In the genomic region with DNA sequence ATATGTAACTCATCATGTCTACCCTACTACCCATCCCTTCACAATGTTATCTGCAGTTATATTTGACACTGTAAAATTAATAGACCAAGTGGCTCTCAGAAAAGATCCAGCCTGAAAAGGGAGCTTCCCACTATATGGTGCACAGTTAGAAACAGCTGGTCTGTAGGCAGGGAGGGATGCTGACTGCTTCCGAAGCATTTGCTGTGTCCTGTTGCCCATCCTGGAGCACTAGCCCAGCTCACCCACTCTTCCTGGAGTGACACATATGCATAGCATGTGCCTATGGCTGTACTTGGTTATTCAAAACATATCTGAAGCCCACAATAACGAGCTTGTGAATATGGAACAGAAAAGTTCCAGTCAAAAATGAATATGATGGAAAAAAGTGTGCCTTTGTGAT, we compare ENCODE assay signal across 28 mouse cellular contexts. TPM values are rescaled to one million over a fixed set of nuclear protein-coding genes. Genes with fewer than 3 reads are reported as not detected.
DNase-seq lines count a peak whose midpoint lies in the region; ATAC-seq lines count a peak whose summit lies in the region.
"Had no signal": no experiment of that assay in that cellular context is flagged by ENCODE, and none has a peak within 500 bp of the region (broad histone marks: within the 10 kb centered on the region; RNA-seq: fewer than 3 reads in every experiment).

No protein-coding gene starts in this region.

- no peak for DNase-seq in frontal cortex, postnatal 25 days (ENCODE audit: low spot score in 2 of 2)
- DNase-seq in right cerebral cortex, adult 18-20 months = peak; percentile 67
- DNase-seq in right cerebral cortex, postnatal 4 days = no peak
- peak; percentile 11 to 83 for DNase-seq in left cerebral cortex, postnatal 25 days (ENCODE audit: low spot score in 2 of 2)
- no peak for DNase-seq in heart, postnatal 10 days
- no peak for DNase-seq in embryo, embryonic 10.5 days (ENCODE audit: low spot score)
- DNase-seq: adrenal gland, postnatal 10 days; cerebellum, adult 8-10 months; gastrocnemius, postnatal 10 days; heart, adult 11 months; heart, postnatal 14 days; kidney, adult 9 months; kidney, postnatal 14 days; liver, embryonic 13.5 days; lung, adult 2 months; lung, postnatal 14 days had no signal

- H3K27me3 ChIP-seq in liver, embryonic 12.5 days (replicated peaks) = no peaks in the 10 kb centered on the region
- H3K27me3 ChIP-seq: embryonic facial prominence, embryonic 15.5 days; heart, embryonic 12.5 days; limb, embryonic 13.5 days; liver, embryonic 13.5 days had no signal

- 41% methylated on average over 2 of the region's 2 CpGs for WGBS in liver, embryonic 12.5 days (ENCODE audit: insufficient replicate concordance)

- no peak overlapping the region for H3K4me2 ChIP-seq in liver, embryonic 12.5 days
- H3K4me2 ChIP-seq: embryonic facial prominence, embryonic 15.5 days; heart, embryonic 12.5 days; limb, embryonic 13.5 days; liver, embryonic 13.5 days; midbrain, embryonic 11.5 days had no signal

- H3K27ac ChIP-seq in liver, embryonic 12.5 days = no peak overlapping the region
- H3K27ac ChIP-seq: embryonic facial prominence, embryonic 15.5 days; hindbrain, postnatal 0 days; left cerebral cortex, adult 2 months; limb, embryonic 13.5 days; liver, embryonic 13.5 days; stomach, postnatal 0 days had no signal

- H3K4me1 ChIP-seq in liver, embryonic 12.5 days = no peaks in the 10 kb centered on the region
- H3K4me1 ChIP-seq: embryonic facial prominence, embryonic 15.5 days; heart, embryonic 12.5 days; limb, embryonic 13.5 days; liver, embryonic 13.5 days had no signal

- H3K4me3 ChIP-seq in liver, embryonic 12.5 days = no peak overlapping the region
- H3K4me3 ChIP-seq: embryonic facial prominence, embryonic 15.5 days; heart, embryonic 12.5 days; left cerebral cortex, adult 2 months; limb, embryonic 13.5 days; liver, embryonic 13.5 days had no signal

- H3K36me3 ChIP-seq in liver, embryonic 12.5 days = no peaks in the 10 kb centered on the region
- H3K36me3 ChIP-seq: embryonic facial prominence, embryonic 15.5 days; heart, embryonic 12.5 days; limb, embryonic 13.5 days; liver, embryonic 13.5 days had no signal

- H3K9ac ChIP-seq in liver, embryonic 12.5 days = no peak overlapping the region
- H3K9ac ChIP-seq: embryonic facial prominence, embryonic 15.5 days; heart, embryonic 12.5 days; limb, embryonic 13.5 days; liver, embryonic 13.5 days had no signal

- intact Hi-C loops in left cerebral cortex, postnatal 25 days (cut with DNase I) = no loop called here
- intact Hi-C loops in heart, postnatal 10 days (cut with DNase I) = no loop called here

- no peaks in the 10 kb centered on the region for H3K9me3 ChIP-seq in liver, embryonic 12.5 days (replicated peaks)
- H3K9me3 ChIP-seq: embryonic facial prominence, embryonic 15.5 days; heart, embryonic 12.5 days; limb, embryonic 13.5 days; liver, embryonic 13.5 days had no signal

- ATAC-seq in frontal cortex, adult (ENCODE audit: low TSS enrichment) = peak; percentile 99
- no peak for ATAC-seq in liver, embryonic 12.5 days
- ATAC-seq: activated CD4-positive, CD25-positive, alpha-beta regulatory T cell, adult 4 months; forebrain, embryonic 16.5 days; hindbrain, postnatal 0 days; intestine, embryonic 16.5 days had no signal

RNA-seq across cellular contexts. Expression of a gene that starts 47.8 kb away (rescaled TPM):
- 100 to 1,000 TPM; 149 to 158 TPM for total RNA-seq in left cerebral cortex, postnatal 25 days (2021)
- 64.8 and 65.8 TPM in 2 replicates for polyA plus RNA-seq in liver, embryonic 12.5 days (2016; fragmentation: Nextera tagmentation; extraction: Ambion mirVana)
- 10 to 100 TPM; 95.1 to 96.9 TPM for total RNA-seq in heart, postnatal 10 days (2021)

Comparison
In these comparisons a context has a peak if more than half of its experiments do, and no peak if none do; other contexts are left out.
1. DNase-seq: peak in right cerebral cortex, adult 18-20 months (single experiment) and left cerebral cortex, postnatal 25 days (2 of 2); none in frontal cortex, postnatal 25 days (0 of 2), right cerebral cortex, postnatal 4 days (single experiment), heart, postnatal 10 days (0 of 2) and embryo, embryonic 10.5 days (single experiment).